Mouse (Mus musculus) Muller cell, postnatal 12 days (primary cell): ENCODE results near the gene Il9.

ENCODE experiments used
- DNase-seq: peaks from one replicate; pipeline ENCODE4 v3.0.0-alpha.2; 2015; ENCODE audit errors: inconsistent ontology term

Il9 gene

DNA sequence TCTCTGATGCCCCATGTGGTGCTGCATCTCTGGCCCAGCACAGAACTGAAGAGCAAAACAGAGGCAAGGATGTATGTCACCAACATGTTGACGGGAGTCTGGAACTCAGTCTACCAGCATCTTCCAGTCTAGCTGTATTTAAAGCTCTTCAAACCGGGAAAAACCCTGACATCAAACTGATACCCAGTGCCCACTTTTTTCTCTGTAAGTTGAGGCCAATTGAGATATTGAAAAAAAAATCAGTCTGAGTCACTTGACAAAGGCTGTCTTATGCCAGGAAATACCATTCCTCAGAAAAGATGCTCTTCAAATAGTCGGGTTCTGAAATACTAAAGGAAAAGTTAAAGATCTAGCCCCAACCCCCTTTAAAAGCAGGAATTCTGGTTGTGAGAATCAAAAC lies at the start of gene Il9:
TSS of gene Il9 (minus strand) at position 101 of the 400 bp plus-strand sequence.
- no peak for DNase-seq

DNA sequence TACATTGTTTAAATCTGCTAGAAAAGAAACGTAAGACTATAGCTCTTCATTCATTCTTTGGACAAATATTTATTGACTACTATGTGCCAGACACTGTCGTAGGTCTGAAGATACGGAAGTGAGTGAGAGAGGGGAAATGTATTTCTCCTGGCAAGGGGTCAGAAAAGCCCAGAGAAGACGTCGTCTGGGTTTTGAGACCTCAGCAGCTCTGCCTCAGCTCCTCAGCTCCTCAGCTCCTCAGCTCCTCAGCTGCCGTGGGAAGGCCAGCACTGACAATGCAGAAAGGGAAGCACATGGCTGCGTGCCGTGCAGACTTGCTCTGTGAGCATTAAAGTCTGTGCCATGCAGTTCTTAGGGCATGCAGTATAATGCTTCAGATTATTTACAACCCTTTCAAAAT lies 47.6 kb upstream of the Il9 start:
- no peak for DNase-seq

DNA sequence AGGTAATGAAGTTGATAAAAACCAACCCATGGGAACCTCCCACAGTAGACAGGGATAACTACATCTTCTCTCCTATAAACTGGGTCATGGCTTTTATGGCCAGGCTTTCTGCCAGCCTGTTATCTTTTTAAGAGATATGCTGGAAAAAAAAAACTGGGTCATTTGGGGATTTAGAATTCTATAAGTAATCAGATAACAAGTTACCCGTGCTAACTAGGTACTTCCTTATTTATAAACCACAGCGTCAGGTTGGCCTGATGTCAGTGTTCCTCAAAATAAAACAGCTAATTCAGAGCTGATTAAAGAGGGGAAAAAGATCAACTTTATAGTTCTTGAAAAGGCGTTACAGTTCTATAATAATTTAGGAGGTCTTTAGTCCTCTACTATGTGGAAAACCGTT lies 47.0 kb upstream of the Il9 start:
- DNase-seq, result no peak

DNA sequence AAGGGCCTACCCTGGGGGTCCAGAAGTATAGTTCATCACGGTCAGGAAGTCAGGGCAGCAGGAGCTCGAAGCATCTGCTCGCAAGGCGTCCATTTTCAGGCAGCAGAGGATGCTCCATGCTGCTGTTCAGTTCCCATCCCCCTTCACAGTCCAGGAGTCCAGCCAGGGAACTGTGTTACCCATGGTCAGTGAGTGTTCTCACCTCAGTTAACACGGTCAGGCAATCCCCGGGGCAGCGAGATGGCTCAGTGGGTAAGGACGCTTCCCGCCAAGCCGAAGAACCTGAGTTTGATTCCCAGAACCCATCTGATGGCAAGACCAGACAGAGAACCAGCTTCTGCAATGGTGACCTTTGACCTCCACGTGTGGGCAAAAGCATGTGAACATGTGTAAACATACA lies 46.2 kb upstream of the Il9 start:
- no peak for DNase-seq

DNA sequence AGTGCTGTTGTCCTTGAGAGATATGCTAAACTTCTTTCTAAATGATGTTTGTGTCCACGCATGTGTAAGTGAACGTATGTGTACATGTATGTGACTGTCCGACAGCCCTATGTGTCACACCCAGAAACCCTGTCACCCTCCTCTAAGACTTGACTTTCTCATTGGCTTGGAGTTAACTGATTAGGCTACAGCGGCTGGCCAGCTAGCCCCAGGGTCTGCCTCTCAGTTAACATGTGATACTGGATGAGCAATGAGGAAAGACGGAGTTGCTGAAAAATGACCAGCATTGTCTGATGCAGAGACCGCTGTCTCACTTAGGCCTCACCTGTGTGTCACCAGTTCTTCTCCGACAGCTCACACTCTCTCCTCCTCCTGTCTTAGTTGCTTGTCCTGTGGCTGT lies 45.8 kb upstream of the Il9 start:
- no peak for DNase-seq

DNA sequence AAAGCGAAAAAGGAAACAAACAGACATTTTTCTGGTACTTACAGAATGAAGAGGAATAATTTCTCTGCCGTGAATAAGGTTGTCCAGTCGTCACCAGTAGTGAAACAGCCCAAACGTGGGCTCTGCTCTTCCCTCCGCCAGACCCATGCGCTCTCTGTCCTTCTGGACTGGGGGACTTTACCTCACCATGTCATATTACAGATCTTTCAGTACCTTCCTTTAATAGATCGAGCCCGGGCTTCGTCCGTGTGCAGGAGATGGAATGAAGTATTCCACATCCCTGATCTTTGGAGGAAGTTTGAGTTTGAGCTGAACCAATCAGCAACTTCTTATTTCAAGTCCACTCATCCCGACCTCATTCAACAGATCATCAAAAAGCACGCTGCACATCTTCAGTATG lies 44.8 kb upstream of the Il9 start:
- DNase-seq, result no peak

DNA sequence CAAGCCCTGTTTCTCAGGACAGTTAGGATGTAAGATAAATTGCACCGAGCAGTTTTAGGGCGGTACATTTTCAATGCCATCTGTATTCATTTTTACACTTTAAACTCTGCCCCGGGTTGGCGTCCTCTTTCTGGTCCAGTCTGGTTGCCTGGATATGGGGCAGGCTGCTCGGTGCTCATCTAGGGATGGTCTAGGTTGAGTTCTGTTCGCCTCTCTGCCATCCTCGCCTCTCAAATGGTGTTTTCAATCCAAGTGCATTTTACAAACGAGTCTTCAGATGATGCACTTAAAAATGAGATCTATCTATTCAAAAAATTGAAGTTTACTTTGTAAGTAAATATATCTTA lies 40.7 kb upstream of the Il9 start:
- DNase-seq, result no peak

DNA sequence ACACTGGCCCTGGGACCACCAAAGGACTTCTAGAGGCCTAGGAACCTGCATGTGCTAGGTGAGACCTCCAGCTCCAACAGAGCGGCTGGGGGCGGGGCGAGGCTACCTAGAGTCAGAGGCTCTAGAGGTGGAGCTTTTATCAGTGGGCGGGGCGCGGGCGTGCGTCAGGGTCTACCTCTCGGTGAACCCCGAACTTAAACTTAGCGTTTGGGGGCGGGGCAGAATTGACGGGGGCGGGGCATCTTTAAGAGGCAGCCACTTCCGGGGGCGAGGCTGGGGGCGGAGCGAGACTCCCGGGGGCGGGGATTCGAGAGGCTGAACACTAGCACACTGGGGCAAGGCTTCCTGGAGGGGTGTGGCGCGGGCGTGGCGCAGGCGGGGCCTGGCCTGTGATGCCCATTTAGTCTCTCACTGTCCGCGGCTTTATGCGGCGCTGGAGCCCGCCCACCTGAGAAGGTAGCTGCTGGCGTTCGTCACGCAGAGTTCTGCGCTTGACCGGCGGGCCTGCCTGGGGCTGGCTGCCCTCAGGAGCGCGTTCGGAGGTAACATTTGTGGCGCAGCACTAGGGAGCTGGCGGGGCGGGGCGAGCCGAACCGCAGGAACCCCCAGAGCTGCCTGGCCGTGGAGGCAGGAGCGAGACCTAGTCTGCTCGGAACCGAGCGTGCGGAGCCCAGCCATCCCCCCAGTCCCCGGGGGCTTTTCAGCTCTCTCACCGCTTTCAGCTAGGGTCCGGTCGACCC lies 40.2 kb upstream of the Il9 start, which contains the start of gene Fbxl21:
TSS of gene Fbxl21 (plus strand) at position 392 of the 740 bp plus-strand sequence.
- peak; percentile 96 for DNase-seq

DNA sequence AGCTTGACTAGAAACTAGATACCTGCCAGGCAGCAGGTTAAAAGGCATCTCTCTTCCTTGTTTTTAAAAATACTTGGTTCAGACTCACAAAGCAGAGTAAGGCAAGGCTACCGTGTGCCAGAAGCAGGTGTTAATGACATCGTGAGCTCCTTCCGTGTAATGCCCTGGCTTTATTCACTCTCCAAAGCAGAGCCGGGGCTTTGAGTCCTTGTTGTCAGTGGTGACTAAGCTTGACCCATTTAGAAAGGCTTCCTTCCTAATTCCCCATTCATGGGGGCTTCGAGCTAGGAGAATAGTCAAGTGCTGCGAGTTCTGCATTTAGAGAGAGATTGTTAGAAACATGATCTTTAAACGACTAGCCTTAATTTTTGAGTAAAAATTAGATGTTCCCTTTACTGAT lies 34.8 kb upstream of the Il9 start:
- peak; percentile 17 for DNase-seq

DNA sequence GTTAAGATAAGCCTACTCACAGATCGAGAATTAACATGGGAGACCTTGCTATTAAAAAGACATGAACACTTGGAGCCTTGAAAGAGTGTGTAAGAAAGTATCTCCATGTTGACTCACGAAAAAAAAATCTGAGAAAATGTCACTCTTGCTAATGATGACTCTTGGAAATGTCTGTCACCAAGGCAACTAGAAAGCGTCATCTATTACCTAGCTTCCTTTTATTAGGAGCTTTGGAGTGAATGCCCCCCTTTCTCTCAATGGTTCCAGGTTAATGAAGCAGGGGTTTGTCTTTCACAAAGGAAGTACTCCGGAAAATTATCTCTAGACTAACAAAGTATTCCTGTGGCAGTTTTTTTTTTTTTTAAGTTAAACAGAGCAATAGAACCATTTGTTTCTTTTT lies 34.3 kb upstream of the Il9 start:
- peak; percentile 64 for DNase-seq

DNA sequence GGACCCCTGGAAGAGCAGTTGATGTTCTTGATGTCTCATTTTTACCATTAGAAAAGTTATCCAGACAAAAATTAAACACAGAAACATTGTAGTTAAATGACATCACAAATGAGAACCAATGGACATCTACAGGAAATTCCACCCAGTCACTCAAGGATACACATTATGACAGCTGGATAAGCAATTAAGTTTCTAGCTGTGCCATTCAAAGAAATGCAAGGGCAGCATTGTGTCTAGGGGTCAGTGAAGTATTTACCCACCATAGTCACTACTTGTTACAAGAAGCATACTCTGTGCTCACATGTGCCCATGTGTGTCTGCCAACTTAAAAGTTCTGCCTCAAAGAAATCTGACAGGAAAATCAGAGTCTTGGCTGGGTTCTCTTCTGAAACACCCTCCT lies 31.5 kb upstream of the Il9 start:
- peak; percentile 63 for DNase-seq

DNA sequence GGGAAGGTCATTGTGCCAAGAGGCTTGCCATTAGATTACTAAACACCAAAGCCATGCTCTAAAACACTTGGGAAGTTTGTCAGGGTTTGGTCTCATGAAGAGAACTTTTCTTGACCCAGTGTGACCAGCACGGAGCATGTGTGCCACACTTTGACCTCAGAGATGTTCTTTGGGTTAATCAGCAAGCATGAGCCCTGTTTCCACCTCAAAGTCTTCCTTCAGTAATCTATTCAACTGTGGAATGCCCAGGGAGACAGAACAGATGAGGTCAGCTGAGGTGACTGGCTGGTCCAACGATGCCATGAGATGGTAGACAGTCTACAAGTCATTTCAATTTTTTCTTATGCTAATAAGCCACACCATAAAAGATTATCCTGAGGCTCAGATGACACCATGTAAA lies 27.8 kb upstream of the Il9 start:
- no peak for DNase-seq

DNA sequence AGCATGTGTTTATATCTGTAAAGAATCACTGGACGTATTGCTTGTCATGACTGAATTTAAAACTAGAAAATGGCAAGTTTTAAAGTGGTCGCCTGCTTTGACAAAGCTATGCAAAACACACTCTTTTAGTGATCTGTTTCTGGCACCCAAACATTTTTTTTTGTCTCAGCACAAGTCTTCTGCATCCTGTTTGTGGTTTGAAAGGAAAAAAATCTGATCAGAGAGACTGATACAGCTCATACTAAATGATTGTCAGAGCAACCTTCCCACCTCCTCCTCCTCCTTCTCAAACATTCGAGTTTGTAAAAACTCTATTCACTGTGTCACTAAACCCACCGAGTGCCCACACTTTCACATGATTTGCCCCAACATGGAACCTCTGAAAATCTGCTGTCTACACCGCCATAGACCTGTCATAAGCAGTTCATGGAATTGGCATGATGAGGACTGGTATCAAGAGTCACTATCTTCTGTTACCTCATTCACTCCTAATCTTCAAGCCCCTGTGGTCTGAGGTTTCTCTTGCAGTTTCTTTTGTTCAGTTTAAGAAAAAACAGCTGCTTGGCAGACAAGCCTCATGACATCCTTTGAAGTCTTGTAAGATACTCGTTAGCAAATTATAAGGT lies 24.9 kb upstream of the Il9 start:
- DNase-seq, result no peak

DNA sequence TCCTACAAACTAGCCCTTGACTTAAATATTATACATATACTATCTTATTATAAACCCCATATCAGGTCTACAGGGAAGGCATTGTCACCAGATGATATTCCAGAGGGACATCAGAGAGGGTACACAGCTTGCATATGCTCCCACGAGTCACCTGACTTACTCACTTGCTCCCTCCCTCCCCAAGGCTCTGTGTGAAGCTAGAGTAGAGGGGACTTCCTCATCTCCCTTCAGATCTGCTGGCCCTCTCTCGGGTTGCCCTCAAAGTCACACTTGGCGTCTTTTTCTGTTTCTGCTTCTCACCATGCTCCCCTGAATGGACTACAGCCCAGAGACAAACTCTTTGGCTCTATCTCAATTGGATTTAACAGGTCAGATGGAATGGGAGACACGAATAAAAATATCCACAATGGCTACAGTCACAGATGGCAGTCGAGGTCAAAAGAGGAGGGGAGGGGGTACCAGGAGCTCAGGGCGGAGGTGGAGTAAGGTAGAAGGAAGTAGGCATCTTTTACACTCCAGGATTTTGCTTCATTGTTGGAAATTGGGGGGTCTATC lies 19.9 kb upstream of the Il9 start:
- DNase-seq, result no peak

DNA sequence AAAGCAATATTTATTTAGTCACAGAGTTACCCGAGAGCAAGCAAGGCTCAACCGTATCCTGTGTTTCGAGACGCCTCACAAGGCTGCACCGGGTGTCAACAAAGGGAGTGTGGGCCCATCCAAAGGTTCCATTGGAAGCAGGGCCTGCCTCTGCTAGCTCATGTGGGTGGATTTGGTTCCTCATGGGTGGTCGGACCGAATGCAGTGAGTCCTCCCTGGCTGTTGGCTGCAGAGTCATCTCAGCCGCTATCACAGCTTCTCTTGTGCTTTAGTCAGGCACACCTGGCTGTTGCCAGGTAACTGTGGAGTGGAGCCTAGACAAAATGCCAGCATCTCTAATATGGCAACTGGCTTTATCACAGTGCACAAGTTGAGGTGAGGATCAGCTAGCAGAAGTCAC lies 18.6 kb upstream of the Il9 start:
- no peak for DNase-seq

DNA sequence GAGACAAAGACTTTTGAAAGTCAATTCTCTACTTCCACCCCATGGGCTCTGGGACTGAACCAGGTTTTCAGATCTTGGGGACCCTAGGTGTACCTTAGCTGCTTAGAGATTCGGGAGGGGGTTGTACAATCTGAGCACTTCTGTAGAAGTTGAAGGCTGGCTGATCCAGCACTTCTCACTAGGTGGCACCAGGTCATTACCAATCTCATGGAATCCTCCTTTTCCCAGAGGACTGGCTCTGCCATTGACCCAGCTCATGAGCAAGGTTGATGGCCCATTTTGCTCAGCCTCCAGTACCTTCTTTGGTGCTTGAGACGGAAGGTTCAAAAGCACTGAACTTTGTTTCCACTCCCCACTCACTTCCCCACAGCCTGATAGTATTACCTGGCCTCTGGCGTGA lies 18.1 kb upstream of the Il9 start:
- no peak for DNase-seq

DNA sequence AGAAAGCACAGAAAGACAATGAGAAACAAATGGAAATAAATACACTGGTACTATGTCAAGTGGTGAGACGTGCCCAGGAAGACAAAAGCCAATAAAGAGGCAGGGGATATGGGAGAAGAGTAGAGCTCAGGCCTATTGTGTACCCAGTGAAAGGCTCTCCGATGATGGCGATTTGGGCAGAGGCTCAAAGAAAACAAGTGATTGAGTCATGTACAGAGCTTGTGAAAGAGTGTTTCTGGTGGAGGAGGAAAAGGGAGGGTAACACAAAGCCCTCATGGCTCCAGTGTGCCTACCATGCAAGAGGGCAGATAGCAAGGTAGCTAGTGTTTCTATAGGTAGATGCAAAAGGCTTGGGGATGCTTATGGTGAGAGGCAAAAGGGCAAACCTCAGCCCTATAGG lies 12.4 kb upstream of the Il9 start:
- peak; percentile 42 for DNase-seq

DNA sequence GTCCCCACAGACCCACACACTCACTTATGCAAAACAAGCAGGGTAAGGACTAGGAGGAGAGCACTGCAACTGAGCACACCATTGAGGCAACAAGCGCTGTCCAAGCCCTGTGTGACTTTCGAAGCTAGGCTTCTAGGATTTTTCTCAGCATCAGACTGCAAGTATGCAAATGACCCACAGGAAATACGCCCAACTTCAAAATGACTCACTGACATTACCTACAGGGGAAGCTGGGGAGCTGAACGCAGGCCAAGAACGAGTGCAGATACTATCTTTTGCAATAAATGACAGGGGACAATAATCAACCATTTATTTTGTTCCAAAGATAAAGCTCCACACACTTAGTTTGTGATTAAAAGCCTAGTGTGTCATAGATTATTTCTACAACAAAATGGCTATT lies 6.0 kb upstream of the Il9 start:
- no peak for DNase-seq

DNA sequence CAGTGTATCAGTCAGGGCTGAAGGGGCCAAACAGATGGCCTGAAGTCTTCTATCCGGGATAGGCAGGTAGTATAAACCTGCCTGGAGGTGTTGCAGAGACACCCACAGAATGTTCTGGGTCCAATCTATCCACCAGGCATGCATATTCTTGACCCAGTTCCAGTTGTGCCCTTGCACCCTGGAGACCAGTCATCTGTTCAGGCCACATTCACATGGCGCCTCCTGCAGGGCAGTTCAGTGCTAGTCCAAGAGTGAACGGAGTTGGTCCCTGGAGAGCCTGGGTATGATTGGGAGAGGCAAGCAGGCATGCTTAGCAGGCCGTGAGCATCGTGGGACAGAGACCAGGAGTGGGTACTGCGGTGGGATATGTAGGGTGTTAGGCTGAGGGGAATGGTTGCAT lies 4.0 kb downstream of the Il9 start:
- DNase-seq, result no peak

DNA sequence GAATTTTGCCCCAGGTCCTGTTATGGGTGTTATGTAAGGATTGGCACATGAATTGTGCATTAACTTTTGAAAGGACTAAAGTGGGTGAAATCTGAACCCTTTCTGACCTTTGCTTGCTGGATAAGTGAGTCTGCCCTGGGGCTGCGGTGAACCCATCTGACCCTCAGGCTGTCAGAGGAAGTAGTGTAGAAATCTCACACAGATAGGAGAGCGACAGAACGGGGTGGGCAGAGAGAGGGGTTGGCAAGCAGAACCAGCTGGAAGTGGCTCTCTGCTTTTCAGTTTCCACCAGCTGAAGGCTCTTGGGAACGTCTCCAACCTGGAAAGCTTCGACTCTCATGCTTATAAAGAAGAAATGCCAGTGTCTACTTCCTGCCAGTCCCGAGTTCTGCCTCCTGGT lies 4.8 kb downstream of the Il9 start:
- DNase-seq, result peak; percentile 38

DNA sequence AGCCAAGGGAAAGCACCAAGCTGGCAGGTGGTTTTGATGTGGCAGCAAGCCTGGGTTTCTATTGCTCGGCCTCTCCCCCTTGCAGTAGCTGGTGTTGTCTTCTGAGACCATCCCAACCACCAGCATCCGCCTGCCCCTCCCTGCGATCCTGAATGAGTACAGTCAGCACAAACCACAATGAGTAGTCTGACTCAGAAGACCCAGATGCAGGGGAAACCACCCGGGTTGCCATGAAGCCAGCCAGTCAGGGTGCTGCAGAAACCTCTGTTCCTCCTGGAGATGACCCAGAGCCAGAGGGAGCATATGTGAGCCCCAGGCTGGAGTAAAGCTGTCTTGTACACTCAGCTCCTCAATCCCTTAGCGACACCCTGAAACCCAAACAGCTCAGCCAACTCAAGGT lies 5.3 kb downstream of the Il9 start:
- DNase-seq, result peak; percentile 85

DNA sequence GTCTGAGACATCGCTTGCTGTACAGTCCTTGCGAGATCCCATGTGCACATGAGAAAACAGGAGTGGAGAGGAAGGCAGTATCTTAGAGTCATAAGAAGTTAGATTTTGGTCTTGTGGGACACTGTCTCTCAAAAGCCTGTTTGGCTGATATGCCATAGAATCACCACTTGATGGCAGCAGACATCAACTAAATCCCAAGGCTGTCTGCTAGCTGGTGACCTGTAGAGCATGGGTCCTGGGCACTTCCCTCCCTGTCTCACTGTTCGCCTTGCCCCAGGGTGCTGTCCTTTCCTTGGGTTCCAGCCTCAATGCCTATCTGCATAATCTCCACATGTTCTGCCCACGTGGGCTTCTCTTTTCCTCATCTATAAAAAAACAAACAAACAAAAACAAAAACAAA lies 6.7 kb downstream of the Il9 start:
- peak; percentile 52 for DNase-seq

DNA sequence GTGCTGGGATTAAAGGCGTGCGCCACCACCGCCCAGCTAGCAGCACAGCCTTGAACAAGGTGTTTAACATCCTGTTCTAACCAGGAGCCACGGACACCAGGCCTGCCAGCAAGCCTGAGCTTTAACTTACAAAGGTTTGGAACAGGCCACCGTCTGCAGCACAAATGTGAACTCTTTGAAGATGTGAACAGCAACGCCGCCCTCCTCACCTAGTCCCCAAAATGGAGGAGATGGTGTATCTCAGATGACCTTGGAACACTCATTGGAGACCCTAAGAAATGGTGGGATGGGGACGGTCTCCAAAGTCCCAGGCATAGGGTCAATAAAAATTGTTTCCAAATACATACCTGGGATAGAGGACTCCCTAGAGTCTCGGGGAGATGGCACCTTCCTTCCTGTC lies 9.4 kb downstream of the Il9 start:
- no peak for DNase-seq

DNA sequence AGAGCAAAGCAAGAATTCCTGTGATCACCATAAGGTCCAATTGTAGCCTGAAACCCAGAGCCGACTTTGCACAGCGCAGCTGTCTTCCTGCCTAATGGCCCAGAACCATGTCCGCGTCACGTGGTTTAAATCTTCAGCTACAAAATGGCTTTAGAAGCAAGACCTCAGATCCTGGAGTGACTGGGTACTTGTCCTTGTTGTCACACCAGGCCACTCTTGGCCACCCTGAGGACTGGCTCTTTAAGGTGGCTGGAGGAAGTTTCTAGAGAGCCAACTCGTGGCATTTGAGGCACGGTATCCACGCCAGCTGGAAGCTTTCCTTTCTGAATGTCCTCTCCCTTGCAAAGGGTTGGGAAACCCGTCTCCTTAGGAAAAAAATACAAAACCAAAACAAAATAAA lies 10.1 kb downstream of the Il9 start:
- DNase-seq, result no peak
